Mouse (Mus musculus): ENCODE measurements around the gene Ugt2b5.
"Not testable (repeated sequence)": the region's sequence is repeated elsewhere in the genome, so short reads cannot be mapped to it uniquely, and the experiment has no call there.

Ugt2b5 gene

DNA sequence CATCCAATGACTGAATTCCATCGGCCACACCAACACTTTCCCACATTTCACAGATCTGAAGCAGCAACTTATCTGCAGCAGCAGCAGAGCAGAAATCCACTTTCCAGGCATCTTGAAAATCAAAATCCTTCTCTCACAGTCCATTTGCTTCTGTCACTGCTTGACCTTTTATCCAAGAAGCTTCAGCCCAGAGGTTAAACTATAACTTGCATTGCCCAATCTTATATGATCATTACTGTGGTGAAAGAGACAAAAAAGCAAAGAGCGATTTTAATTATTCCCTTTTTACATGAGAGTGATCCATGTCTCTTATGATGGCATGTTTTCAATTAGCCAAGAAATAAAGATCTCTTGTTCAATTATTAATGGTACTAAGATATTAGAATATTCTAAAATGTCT is at the start of gene Ugt2b5:
Ugt2b5 (minus strand) TSS at position 123 of the 400 bp plus-strand sequence.
- DNase-seq (ENCODE audit: low read depth, low spot score), result not testable (repeated sequence)

DNA sequence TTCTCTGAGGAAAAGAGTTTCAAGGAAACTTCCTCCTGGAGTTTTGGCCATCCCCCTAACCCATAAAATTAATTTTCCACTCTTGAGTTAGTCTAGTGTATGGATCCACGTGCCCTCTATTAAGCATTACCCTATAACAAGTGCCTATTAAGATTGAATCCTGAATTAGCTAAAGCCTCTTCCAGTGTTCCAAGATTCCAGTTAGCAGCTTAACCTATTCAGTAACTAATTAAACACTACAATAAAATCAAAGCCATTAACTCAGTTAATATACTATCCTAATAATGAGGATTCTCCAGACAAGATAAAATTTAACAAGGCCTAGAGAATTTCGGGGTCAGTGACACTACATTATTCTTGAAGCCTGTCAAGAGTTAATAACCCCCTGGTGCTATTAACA is 35.7 kb upstream of the Ugt2b5 start:
- not testable (repeated sequence) for DNase-seq (ENCODE audit: low read depth, low spot score)

DNA sequence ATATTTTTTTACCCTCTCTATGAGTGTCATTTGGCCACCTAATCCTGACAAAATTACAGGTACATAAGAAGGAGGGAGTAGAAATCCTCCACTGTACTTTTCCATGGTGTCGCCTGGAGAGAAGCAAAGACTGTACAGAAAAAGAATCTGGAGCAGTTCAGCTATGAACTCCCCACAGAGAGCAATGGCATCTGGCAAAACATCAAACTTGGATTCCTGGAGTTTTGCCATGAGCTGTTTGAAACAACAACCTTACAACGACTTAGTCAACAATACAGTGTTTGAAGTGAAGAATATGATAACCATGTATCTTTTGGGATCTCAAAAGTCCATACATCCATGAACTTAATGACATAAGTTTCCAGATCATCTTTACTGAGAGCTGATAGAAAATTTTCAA is 34.6 kb upstream of the Ugt2b5 start:
- DNase-seq (ENCODE audit: low read depth, low spot score), result no peak

DNA sequence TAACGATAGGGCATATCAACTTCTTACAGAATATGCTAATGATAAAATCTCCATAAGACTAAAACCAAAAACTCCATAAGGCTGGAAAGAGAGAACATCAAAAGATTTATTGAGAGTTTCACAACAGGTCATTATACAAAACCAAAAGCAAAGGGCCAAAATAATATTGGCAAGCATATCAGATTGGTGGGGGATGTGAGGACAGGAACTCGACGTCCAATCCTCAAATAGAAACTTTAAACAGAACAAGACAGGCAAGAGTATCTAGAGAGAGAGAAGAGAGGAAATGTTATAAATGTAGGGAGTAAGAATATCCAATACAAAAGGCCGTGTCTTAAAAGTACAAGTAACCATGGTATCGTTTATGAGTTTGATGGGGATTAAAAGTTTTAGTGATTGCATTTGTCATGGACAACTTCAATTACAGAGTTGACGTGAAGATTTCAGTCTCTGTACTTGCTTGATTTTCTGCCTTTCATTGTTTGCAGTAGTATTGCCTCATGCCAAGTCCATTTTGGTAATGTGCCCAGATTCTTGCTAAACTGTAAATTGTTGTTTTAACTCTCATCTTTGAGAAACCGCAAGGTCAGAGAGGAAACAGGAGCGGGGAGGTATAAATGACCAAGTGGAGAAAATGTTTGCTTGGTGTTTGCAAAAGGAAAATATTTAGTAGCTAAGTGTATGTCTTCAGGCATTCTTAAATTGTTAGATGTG is 7.8 kb upstream of the Ugt2b5 start:
- no peak for DNase-seq (ENCODE audit: low read depth, low spot score)

DNA sequence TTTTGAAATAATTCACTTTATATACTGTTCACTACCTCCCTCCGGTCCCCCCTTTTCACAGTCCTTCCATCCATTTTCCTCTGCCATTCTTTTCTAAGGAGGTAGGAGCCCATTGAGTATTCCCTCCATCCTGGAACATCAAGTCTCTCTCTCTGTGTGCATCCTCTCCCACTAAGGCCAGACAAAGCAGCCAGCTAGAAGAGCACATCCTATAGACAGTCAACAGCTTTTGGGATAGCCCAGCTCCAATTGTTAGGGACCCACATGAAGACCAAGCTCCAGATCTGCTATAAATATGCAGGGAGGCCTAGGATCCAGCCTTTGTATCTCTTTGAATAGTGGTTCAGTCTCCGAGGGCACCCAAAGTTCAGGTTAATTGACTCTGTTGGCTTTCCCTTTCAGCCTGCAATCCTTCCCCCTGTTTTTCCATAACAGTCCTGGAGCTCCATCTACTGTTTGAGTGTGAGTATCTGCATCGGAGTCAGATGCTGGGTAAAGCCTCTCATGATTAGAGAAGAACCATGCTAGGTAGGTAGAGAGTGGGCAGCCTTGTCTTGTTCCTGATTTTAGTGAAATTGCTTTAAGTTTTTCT is 2.8 kb upstream of the Ugt2b5 start:
- no peak for DNase-seq (ENCODE audit: low read depth, low spot score)

DNA sequence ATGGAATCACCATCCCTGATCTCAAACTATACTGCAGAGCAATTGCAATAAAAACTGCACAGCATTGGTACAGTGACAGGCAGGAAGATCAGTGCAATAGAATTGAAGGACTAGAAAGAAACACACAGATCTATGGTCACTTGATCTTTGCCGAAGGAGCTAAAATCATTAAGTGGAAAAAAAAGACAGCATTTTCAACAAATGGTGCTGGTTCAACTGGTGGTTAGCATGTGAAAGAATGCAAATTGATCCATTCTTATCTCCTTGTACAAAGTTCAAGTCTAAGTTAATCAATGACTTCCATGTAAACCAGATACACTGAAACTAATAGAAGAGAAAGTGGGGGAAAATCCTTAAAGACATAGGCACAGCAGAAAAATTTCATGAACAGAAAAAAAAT is 36.4 kb downstream of the Ugt2b5 start:
- not testable (repeated sequence) for DNase-seq (ENCODE audit: low read depth, low spot score)

DNA sequence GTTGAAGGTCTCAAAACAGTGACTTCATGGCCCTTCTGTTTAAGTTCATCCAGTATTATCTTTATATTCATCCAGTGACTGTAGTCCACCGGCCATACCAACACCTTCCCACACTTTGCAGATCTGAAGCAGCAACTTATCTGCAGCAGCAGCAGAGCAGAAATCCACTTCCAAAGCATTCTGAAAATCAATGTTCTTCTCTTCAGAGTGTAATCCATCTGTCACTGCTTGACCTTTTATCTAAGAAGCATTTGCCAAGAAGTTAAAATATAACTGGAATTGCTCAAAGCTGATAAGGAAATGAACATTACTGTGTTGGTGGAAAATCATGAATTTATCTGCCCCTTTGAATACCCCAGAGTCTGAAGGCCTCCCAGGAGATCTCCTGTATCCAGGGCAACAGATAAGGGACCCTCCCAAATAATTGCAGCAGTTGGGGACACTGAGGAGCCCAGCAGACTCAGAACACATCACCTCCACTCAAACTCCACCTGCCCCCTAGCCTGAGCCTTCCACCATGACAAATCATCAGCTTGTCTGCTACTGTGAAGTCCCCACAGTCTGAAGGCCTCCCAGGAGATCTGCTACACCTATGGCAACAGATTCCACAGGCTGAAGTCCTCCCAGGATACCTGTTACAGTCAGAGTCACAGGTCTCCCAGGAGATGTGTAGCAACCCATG is 47.6 kb downstream of the Ugt2b5 start, which contains the start of gene Ugt2b36:
Ugt2b36 (minus strand) TSS at position 210 of the 682 bp plus-strand sequence.
- no peak for DNase-seq (ENCODE audit: low read depth, low spot score)

DNA sequence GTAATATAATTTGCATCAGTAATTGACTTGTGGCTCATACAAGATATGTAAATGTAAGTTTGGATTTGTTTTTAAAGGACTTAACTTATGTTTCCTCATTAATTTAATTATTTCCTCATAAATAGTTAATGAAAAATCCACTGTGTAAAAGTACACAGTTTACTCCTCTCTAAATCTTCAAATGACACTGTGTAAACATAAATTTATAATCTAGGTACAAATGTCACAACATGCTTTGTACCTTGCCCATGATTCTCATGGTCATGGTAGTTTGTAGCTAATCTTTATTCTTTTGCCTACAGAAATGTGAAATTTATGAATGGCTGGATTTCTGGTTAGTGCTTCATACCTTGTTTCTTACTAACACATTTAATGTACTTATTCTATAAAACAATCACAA is 49.0 kb downstream of the Ugt2b5 start:
- no peak for DNase-seq (ENCODE audit: low read depth, low spot score)

DNA sequence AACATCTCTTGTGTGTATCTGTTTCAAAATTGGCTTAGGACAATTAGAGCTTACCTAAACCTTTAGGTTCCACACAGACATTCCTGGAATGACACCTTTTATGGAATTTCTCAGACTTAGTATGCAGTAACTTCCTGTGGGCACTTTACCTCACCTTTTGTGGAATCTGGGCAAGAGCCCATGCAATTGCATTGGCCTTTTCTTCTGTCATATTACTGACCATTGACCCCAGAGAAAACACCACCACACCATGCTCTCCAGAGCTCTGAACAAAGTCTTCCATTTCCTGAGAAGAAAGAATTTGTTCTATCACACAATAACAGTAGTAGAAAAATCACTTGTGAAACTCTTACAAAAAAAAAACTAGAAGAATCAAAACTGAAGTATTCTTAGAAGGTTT is 50.9 kb downstream of the Ugt2b5 start:
- no peak for DNase-seq (ENCODE audit: low read depth, low spot score)

DNA sequence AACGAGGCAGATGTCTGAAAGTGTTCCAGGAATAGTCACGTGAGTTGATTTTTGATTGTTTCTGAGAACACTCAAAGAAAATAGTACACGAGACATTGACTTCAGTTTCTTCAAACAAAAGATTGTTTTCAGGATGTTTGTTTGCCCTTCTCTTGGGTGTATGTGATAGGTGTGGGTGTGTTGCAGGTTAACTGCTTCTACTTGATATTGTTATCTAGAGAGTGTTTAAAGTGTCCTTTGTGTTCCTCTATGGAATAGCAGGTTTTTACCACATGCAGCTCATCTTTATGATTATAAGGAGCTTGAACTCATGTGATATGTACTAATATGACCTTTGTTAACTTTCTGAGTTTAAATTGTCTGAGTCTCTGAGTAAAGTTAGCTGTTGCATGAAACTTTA is 53.8 kb downstream of the Ugt2b5 start:
- no peak for DNase-seq (ENCODE audit: low read depth, low spot score)

Measured in CD4-positive helper T cell, adult 2 months (primary cell).